Mouse (Mus musculus) kidney, adult 2 months (tissue): ENCODE measurements around the gene Arhgdig.

Experiments
- CTCF ChIP-seq: fragments of 200-500 bp; conservative IDR thresholded peaks from 2 replicates; pipeline ENCODE4 v1.5.1; 2011; ENCODE audit warnings: low read depth, mild to moderate bottlenecking, control low read depth, low read length, moderate library complexity, mixed read lengths; ENCODE audit not compliant: insufficient read depth, insufficient read length
- POLR2A ChIP-seq: fragments of 200-500 bp; IDR thresholded peaks from one replicate; pipeline ENCODE4 v1.6.1; 2011; ENCODE audit warnings: low read depth, low read length, control low read depth

- TF ChIP-seq CTCF (no peak), POLR2A (no peak)
These were observed 5.6 kb downstream of the Arhgdig start for GRCm38 (mm10) chr17:26201998-26202397.
